Mouse (Mus musculus): Measurements from ENCODE around the gene Pfn3. TPM values are rescaled to one million over a fixed set of nuclear protein-coding genes. Genes with fewer than 3 reads are reported as not detected.

Gene Pfn3
- polyA plus RNA-seq, 1 experiment from 2014 or later = not detected

- H3K36me3 ChIP-seq = no peaks in the 10 kb centered on the region
- H3K9ac ChIP-seq = no peak overlapping the region
- 59% methylated on average over 13 of the region's 13 CpGs for WGBS
- peaks cover 9% of the 10 kb centered on the region for H3K4me1 ChIP-seq
- 0 out of 2 replicates have a peak, but pooled peaks have one; percentile 29 for ATAC-seq (ENCODE audit: insufficient number of reproducible peaks, low FRiP score, low TSS enrichment, low read depth)
- H3K27me3 ChIP-seq = peaks cover 4% of the 10 kb centered on the region; the same call in 1 of the 2 replicates
- H3K27ac ChIP-seq (replicated peaks) = no peak overlapping the region
- 0 out of 2 replicates have a peak overlapping the region, but pooled peaks have one; percentile 12 for H3K4me2 ChIP-seq (replicated peaks)
- H3K9me3 ChIP-seq (replicated peaks) = no peaks in the 10 kb centered on the region
- H3K4me3 ChIP-seq (replicated peaks) = no peak overlapping the region
Observed at GRCm38 (mm10) chr13:55405783-55406390, 9.1 kb downstream of the Pfn3 start.

- H3K9me3 ChIP-seq (replicated peaks) = no peaks in the 10 kb centered on the region
- H3K4me3 ChIP-seq (replicated peaks) = 0 out of 2 replicates have a peak overlapping the region, but pooled peaks have one; percentile 2
- H3K9ac ChIP-seq = no peak overlapping the region
- no peaks in the 10 kb centered on the region for H3K36me3 ChIP-seq
- 0 out of 2 replicates have a peak overlapping the region, but pooled peaks have one; percentile 12 for H3K4me2 ChIP-seq (replicated peaks)
- 10% methylated on average over 11 of the region's 11 CpGs for WGBS
- ATAC-seq (ENCODE audit: insufficient number of reproducible peaks, low FRiP score, low TSS enrichment, low read depth) = peak; percentile 67; the same call in 1 of the 2 replicates
- H3K4me1 ChIP-seq = peaks cover 9% of the 10 kb centered on the region
- H3K27ac ChIP-seq (replicated peaks) = no peak overlapping the region; the same call in 1 of the 2 replicates
- H3K27me3 ChIP-seq = peaks cover 7% of the 10 kb centered on the region; the same call in 1 of the 2 replicates
Observed at GRCm38 (mm10) chr13:55404853-55405782, 9.9 kb downstream of the Pfn3 start.

- H3K4me3 ChIP-seq (replicated peaks) = no peak overlapping the region
- peaks cover 9% of the 10 kb centered on the region for H3K4me1 ChIP-seq
- H3K27me3 ChIP-seq = peaks cover 7% of the 10 kb centered on the region; the same call in 1 of the 2 replicates
- no peak overlapping the region for H3K4me2 ChIP-seq (replicated peaks)
- H3K27ac ChIP-seq (replicated peaks) = peak overlapping the region; percentile 31; the same call in 1 of the 2 replicates
- H3K9me3 ChIP-seq (replicated peaks) = no peaks in the 10 kb centered on the region
- WGBS = 61% methylated on average over 15 of the region's 15 CpGs
- no peak overlapping the region for H3K9ac ChIP-seq
- no peaks in the 10 kb centered on the region for H3K36me3 ChIP-seq
- ATAC-seq (ENCODE audit: insufficient number of reproducible peaks, low FRiP score, low TSS enrichment, low read depth) = no peak
Observed at GRCm38 (mm10) chr13:55403935-55404852, 10.8 kb downstream of the Pfn3 start.

- Histone ChIP-seq H3K9ac (no peak overlapping the region), H3K4me1 (peaks cover 9% of the 10 kb centered on the region), H3K4me3 (replicated peaks) (no peak overlapping the region), H3K9me3 (replicated peaks) (no peaks in the 10 kb centered on the region), H3K27me3 (0 out of 2 replicates have a peak, but pooled peaks cover 3% of the 10 kb centered on the region), H3K36me3 (no peaks in the 10 kb centered on the region), H3K4me2 (replicated peaks) (no peak overlapping the region), H3K27ac (replicated peaks) (no peak overlapping the region)
- ATAC-seq (ENCODE audit: insufficient number of reproducible peaks, low FRiP score, low TSS enrichment, low read depth) = 0 out of 2 replicates have a peak, but pooled peaks have one; percentile 26
- 59% methylated on average over 7 of the region's 7 CpGs for WGBS
Observed at GRCm38 (mm10) chr13:55403266-55403665, 11.8 kb downstream of the Pfn3 start.

GRCm38 (mm10) chr13:55400039-55400346, 15.0 kb downstream of the Pfn3 start:
- 54% methylated on average over 1 of the region's 1 CpGs for WGBS
- H3K4me2 ChIP-seq (replicated peaks) = no peak overlapping the region
- no peaks in the 10 kb centered on the region for H3K9me3 ChIP-seq (replicated peaks)
- H3K4me1 ChIP-seq = peaks cover under 1% of the 10 kb centered on the region
- H3K27me3 ChIP-seq = 0 out of 2 replicates have a peak, but pooled peaks cover 3% of the 10 kb centered on the region
- H3K4me3 ChIP-seq (replicated peaks) = no peak overlapping the region
- no peak overlapping the region for H3K9ac ChIP-seq
- no peaks in the 10 kb centered on the region for H3K36me3 ChIP-seq
- H3K27ac ChIP-seq (replicated peaks) = no peak overlapping the region
- no peak for ATAC-seq (ENCODE audit: insufficient number of reproducible peaks, low FRiP score, low TSS enrichment, low read depth)

GRCm38 (mm10) chr13:55399300-55400038, 15.6 kb downstream of the Pfn3 start:
- Histone ChIP-seq H3K27me3 (0 out of 2 replicates have a peak, but pooled peaks cover 3% of the 10 kb centered on the region), H3K4me3 (replicated peaks) (no peak overlapping the region), H3K9ac (no peak overlapping the region), H3K27ac (replicated peaks) (no peak overlapping the region; the same call in 1 of the 2 replicates), H3K4me1 (no peaks in the 10 kb centered on the region), H3K36me3 (no peaks in the 10 kb centered on the region), H3K4me2 (replicated peaks) (no peak overlapping the region), H3K9me3 (replicated peaks) (no peaks in the 10 kb centered on the region)
- no peak for ATAC-seq (ENCODE audit: insufficient number of reproducible peaks, low FRiP score, low TSS enrichment, low read depth)
- WGBS = 67% methylated on average over 5 of the region's 5 CpGs

- H3K4me3 ChIP-seq (replicated peaks) = no peak within 1 kb of the TSS
- H3K36me3 ChIP-seq = no peaks in the 10 kb centered on the region
- H3K4me1 ChIP-seq = no peaks in the 10 kb centered on the region
- WGBS = 79% methylated on average over 1 of the region's 1 CpGs
- no peaks in the 10 kb centered on the region for H3K9me3 ChIP-seq (replicated peaks)
- H3K4me2 ChIP-seq (replicated peaks) = no peak within 1 kb of the TSS
- no peak within 1 kb of the TSS for H3K27ac ChIP-seq (replicated peaks)
- H3K27me3 ChIP-seq = 0 out of 2 replicates have a peak, but pooled peaks cover 3% of the 10 kb centered on the region
- ATAC-seq (ENCODE audit: insufficient number of reproducible peaks, low FRiP score, low TSS enrichment, low read depth) = no peak
- H3K9ac ChIP-seq = no peak within 1 kb of the TSS
Observed at GRCm38 (mm10) chr13:55398088-55398487, 16.9 kb downstream of the Pfn3 start, which contains the start of gene Slc34a1. Slc34a1 (plus strand) TSS chr13:55398187.

GRCm38 (mm10) chr13:55392933-55393332, 22.1 kb downstream of the Pfn3 start:
- no peak for ATAC-seq (ENCODE audit: insufficient number of reproducible peaks, low FRiP score, low TSS enrichment, low read depth)
- WGBS = 69% methylated on average over 4 of the region's 4 CpGs

GRCm38 (mm10) chr13:55391626-55392029, 23.4 kb downstream of the Pfn3 start:
- H3K9me3 ChIP-seq (replicated peaks) = no peaks in the 10 kb centered on the region
- no peaks in the 10 kb centered on the region for H3K27me3 ChIP-seq
- no peak overlapping the region for H3K4me2 ChIP-seq (replicated peaks)
- 68% methylated on average over 1 of the region's 1 CpGs for WGBS
- H3K4me3 ChIP-seq (replicated peaks) = no peak overlapping the region
- no peak for ATAC-seq (ENCODE audit: insufficient number of reproducible peaks, low FRiP score, low TSS enrichment, low read depth)
- H3K36me3 ChIP-seq = no peaks in the 10 kb centered on the region
- no peaks in the 10 kb centered on the region for H3K4me1 ChIP-seq
- H3K9ac ChIP-seq = no peak overlapping the region
- H3K27ac ChIP-seq (replicated peaks) = no peak overlapping the region

More at GRCm38 (mm10) chr13:55392933-55393332, 22.1 kb downstream of the Pfn3 start:
- Histone ChIP-seq H3K4me2 (replicated peaks) (no peak overlapping the region), H3K9me3 (replicated peaks) (no peaks in the 10 kb centered on the region), H3K36me3 (no peaks in the 10 kb centered on the region), H3K4me3 (replicated peaks) (no peak overlapping the region), H3K27me3 (no peaks in the 10 kb centered on the region), H3K27ac (replicated peaks) (no peak overlapping the region), H3K9ac (no peak overlapping the region), H3K4me1 (no peaks in the 10 kb centered on the region)

GRCm38 (mm10) chr13:55390644-55391043, 24.4 kb downstream of the Pfn3 start:
- H3K4me3 ChIP-seq (replicated peaks) = no peak overlapping the region
- H3K27ac ChIP-seq (replicated peaks) = no peak overlapping the region
- no peak overlapping the region for H3K9ac ChIP-seq
- no peaks in the 10 kb centered on the region for H3K36me3 ChIP-seq
- H3K4me1 ChIP-seq = no peaks in the 10 kb centered on the region
- no peaks in the 10 kb centered on the region for H3K27me3 ChIP-seq
- no peak for ATAC-seq (ENCODE audit: insufficient number of reproducible peaks, low FRiP score, low TSS enrichment, low read depth)
- no peak overlapping the region for H3K4me2 ChIP-seq (replicated peaks)
- WGBS = 83% methylated on average over 3 of the region's 3 CpGs
- no peaks in the 10 kb centered on the region for H3K9me3 ChIP-seq (replicated peaks)

Measured in embryonic facial prominence, embryonic 15.5 days (tissue).